Mouse (Mus musculus) frontal cortex, postnatal 25 days (tissue): Measurements from ENCODE around the gene Zdhhc16.
"Not testable (repeated sequence)": the region's sequence is repeated elsewhere in the genome, so short reads cannot be mapped to it uniquely, and the experiment has no call there.

Experiments
- DNase-seq, 2 experiments: peaks; one replicate each; pipeline ENCODE4 v3.0.0; 2022; ENCODE audit warnings: low spot score in 2 of 2

The Zdhhc16 gene

DNA sequence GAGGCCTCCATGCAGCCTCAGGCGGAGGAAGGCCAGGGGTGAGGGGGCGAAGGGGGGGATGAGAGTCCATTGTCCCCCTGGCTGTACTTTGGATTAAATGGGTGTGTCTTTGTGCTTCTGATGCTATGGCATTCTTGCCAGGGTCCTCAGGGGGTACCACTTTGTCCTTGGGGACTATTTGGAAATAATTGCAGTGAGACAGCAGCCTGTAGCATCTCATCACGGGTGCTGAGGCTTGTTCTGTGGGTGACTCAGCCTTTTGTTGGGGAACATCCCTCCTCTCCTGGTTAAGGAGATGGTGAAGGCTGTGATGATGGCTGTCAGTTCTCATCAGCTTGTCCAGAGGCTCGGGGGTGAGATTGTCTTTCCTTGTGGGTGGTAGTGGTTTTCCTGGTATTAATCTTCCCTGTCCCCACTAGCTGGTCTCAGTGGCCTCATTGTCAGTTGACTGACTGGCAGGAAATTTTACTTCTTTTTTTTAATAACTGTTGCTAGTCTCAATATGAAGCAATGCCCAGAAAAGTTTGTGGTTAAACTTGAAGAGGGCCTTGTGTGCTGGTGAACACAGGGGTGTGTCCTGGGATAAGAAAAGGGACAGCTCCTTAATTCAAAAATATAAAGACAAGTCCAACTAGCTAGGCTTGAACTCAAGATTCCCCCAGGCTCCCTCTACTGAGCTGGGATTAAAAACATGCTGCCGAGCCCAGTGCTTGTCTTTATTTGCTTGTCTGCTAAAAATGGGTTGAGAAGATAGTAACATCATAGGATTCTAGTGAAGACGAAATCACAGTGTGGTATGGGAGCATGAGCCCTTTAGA, 19.3 kb upstream of the Zdhhc16 start:
- DNase-seq: no peak

DNA sequence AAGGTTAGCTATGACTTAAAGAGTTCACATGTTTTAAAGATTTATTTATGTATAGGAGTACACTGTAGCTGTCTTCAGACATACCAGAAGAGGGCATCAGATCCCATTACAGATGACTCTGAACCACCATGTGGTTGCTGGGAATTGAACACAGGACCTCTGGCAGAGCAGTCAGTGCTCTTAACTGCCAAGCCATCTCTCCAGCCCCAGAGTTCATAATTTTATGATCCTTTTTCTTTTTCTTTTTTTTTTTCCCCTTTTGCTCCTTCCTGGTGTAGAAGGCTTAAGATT, 18.7 kb upstream of the Zdhhc16 start:
- not testable (repeated sequence) for DNase-seq

GRCm38 (mm10) chr19:41915294-41915693, 18.0 kb upstream of the Zdhhc16 start:
- no peak for DNase-seq

DNA sequence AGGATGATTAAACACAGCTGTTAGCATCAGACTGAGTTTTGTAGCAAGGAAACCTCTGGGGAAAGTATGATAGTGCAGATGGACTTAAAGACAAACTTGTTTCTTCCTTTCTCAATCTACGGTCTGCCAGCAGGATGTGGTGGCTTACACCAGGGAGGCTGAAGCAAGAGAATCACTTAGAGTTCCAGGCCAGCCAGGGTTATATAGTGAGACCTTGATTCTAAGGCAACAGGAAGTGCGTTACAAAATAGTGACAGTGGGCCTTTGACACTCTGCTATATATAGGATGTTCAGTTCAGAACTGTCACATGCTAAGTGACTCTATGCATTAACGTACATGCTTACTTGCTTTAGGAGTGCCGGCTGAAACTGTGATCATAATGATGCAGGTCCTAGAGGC, 16.4 kb upstream of the Zdhhc16 start:
- no peak for DNase-seq

DNA sequence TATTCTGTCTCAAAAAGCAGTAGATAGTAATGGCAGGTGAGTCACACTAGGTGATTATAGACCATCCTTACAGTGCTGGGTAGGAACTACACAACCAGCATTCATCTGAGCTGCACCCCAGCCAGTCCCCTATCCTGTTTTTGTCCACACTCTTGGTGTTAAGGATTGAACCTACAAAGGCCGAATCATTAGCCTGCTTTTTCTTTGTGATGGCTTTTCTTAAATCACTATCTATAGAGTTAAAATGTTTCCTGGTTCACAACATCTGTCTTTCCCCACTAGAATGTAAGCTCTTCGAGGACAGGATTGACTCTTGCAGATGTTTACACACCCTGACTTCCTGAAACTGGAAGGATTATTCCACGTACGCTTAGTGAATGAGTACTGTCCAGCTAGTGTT, 13.8 kb upstream of the Zdhhc16 start:
- no peak for DNase-seq

GRCm38 (mm10) chr19:41920412-41921067, 12.7 kb upstream of the Zdhhc16 start:
- no peak for DNase-seq

DNA sequence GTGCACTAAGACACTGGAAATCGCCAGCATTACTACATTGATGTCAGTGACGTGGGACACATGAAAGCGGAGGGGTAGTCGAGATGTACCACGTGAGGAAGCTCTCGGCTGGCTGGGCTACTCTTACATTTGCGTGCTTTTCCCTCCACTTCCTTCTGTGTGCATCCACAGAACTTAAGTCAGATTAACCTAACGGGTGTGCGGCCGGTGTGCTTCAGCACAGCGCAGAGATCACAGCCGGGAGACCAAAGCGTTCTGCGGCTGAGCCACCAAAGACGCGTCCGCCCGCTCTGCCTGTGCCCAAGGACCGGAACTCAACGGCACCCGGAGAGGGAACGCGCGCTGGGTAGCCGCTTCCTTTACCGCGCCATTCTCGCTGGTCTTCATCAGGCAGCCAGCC, 594 bp upstream of the Zdhhc16 start:
- no peak for DNase-seq

DNA sequence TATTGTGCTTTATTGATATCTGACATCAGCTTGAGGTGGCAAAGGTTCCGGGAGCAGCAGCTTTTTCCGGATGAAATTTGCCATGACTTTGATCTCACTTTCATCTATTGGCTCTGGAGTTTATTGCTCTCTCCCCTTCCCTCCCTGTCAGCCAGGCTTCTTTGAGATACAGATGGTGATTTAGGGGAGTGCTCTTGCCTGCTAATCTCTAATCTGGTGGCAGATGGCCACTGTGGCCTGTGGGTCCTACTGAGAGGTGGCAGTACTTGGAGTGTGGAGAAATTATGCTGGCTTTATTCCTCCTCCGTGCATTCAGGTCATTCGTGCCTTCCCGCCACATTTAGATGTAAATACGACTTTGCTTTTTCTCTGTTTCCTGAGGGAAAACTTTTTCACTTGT, 844 bp downstream of the Zdhhc16 start:
- no peak for DNase-seq

- DNase-seq: no peak
Measured at GRCm38 (mm10) chr19:41935921-41936320, 2.6 kb downstream of the Zdhhc16 start.

DNA sequence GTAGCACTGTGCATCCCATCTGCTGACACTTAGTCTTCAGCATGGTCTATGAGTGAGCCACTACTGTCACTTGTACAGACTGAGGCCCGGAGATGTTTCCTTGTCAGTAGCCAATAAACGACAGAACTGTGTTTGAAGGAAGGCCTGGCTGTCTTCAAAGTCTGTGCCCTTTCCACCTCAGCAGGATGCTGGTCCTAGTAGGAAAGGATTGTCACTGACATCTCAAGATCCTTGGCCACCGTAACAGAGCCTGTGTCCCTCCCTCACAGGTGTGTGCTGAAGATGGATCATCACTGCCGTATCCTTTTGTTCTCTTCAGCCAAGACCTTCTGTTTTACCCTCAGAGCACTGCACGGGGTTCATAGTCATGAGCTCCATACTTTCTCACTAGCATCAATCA, 5.3 kb downstream of the Zdhhc16 start:
- DNase-seq: no peak

DNA sequence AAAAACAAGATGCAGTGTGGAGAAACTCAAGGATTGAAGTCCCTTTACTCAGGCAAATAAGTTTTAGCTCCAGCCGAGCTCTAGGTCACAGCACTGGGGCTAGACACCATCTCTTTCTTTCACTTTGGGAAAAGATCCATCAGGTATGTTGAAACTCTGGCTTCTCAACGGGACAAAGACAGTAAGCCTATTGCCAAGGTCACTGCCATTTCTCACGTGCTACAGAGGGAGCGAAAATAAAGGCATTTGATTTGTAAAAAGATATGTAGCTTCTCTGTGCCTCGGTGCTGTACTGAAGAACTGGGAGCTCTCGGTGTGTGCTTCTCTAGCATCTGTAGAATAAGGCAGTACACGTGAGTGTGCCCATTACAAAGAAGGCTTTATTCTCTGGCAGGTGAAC, 10.6 kb downstream of the Zdhhc16 start:
- no peak for DNase-seq

- no peak for DNase-seq
Measured at GRCm38 (mm10) chr19:41952287-41952686, 19.0 kb downstream of the Zdhhc16 start.

GRCm38 (mm10) chr19:41953574-41953973, 20.3 kb downstream of the Zdhhc16 start:
- no peak for DNase-seq

DNA sequence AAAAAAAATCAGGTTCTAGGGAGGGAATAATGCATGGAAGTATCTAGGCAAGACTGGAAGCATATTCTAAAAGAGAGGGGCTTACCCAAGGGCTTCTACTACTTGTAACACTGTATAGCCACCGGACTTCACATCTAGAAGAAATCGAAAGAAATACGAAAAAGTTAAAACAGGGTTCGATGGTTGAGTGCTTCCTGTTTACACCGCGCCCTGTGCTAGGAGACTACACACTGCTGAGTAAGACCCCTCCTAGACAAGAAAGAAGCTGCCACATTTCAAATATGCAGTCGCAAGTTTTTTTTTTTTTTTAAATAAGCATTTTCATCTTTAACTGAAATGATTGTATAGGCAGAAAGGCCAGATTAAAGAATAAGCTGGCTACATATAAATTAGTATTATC, 36.3 kb downstream of the Zdhhc16 start:
- no peak for DNase-seq

GRCm38 (mm10) chr19:41973891-41974794, 40.9 kb downstream of the Zdhhc16 start:
- DNase-seq: peak in 1 of 2 experiments; percentile 15

DNA sequence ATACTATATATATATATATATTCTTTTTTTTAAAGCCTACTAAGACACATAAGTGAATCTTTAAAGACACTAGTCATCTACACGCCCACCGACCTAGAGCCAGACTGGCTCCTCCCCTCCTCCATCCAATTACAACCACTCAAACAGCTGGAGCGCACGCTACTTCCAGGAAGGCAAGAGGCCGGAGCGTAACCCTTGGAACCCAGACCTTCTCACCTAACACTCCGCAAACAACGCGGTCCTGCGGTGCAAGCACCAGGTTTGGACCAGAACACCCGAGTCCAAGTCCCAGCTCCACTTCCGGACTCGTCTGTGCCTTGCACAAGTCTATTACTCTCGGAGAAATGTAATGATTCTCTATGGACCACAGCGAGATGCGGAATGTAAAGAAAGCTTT, 47.1 kb downstream of the Zdhhc16 start:
- DNase-seq: no peak

- peak; percentile 95 to 98 for DNase-seq
Measured at GRCm38 (mm10) chr19:41980819-41981594, 47.7 kb downstream of the Zdhhc16 start, which contains the start of gene Mms19. Gene Mms19 (minus strand): TSS chr19:41981157.

- DNase-seq: no peak
Measured at GRCm38 (mm10) chr19:41981595-41981927, 48.3 kb downstream of the Zdhhc16 start, which contains the start of gene Ubtd1. Gene Ubtd1 (plus strand): TSS chr19:41981763.

DNA sequence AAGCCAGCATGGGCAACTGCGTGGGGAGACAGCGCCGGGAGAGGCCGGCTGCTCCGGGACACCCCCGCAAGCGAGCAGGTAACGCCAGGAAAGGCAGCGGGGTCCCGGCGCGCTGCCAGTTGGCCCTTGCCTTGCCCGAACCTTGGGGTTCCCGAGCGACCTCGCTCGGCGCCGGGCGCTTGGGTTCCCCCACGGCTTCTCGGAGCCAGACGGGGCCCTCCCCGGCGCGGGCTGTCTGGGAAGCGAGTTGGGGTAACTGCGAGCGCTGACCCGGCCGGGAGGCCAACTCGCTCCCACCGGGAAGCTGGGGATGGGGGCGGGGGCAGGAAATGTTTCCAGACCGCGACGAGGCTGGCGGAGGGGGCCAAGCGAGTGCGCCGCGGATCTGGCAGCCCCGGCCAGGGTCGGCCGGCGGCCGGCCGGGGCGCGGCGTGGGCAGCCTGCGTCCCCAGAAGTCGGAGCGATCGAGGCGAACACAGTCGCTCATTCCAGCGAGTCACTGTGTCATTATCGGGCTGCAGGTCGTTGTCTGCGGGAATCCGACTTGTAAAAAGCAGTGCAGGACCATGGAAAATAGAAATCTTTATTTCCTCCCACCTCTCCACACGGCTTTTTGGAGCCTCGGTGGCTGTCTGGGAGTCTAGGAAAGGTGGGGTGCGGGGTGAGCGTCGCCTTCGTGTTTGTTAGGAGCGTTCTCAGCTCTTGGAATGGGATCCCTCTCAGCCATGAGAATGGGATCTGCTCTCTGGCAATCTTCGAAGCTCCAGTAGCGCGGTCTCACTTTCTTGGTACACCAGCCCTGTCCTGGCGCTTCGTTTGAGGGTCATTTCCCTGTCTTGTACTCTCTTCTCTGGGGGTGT, 48.9 kb downstream of the Zdhhc16 start:
- DNase-seq: peak in 1 of 2 experiments; percentile 13

DNA sequence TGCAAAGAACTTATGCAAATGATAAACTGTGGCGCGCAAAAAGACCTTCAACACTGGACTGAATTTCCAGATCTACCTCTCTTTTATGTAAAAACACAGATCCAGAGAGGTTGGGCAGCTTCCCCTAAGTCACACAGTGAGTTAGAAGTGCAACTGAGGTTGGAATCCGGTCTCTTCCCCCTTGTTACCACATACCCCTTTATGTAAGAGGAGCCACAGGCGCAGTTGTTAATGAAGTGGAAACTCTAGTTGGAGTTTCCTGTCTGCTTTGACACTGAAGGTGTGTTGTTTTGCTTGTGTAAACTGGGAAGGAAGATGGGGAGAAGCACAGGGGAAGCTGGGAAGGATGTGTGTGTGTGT, 49.5 kb downstream of the Zdhhc16 start:
- no peak for DNase-seq

DNA sequence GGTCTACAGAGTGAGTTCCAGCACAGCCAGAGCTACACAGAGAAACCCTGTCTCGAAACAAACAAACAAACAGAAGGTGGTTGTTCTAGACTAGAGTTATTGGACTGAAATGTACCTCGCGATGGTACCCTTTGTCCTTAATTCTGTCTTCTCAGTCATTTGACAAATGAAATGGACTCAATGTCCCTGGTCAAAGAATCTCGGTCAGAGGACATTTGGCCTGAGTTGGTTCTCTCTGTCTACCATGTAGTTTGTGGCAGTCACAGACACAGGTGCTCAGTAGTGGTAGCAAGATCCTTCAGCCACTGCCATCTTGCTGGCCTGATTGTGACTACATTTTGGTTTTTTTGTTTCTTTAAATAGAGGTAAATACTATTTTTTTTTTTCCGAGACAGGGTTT, 52.7 kb downstream of the Zdhhc16 start:
- no peak for DNase-seq
